Mouse (Mus musculus): ENCODE measurements at regions not wholly inside any gene's neighbourhood (a gene's known extent, or its start where the extent isn't known, plus 50 kb on each side); places are given as distances from the start of the nearest gene placed in this dataset.

DNA sequence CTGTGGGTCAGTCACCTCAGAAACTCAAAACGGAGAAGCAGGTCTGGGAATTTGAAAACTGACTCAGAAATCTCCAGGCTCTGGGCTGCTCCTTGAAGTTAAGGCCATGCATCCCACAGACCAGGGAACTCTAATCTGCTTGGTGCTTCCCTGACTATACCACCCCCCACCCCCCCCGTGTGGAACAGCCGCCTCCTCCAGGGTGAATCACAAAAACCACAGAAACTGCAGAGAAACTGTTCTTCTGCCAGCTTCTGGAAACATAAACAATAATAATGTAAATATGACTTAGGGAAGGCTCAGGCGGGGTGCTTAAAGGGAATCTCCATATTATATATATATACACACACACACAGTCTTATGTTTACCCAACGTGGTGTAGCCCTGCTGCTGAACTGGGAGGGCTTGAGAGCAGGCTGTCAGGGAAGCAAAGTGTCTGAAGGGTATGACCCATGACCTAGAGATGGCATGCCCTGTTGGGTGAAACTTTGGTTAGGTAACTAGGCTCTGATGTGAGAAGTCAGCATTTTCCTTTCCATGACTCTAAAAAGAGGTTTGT lies 371.3 kb upstream of the Maf start:
- no peak for TF ChIP-seq NRF1 (IDR thresholded peaks at IDR 0.05; ENCODE audit: insufficient read depth, low read depth, low read length, poor library complexity, severe bottlenecking)
- no peak for TF ChIP-seq POLR2A (IDR thresholded peaks at IDR 0.05; ENCODE audit: control insufficient read depth in 1 of 2, insufficient read depth in 1 of 2, low read depth in 1 of 2, low read length in 2 of 2, poor library complexity in 1 of 2)
- TF ChIP-seq TAL1 (IDR thresholded peaks at IDR 0.05; ENCODE audit: low read length) = no peak

All from MEL (cell line).